Mouse (Mus musculus) midbrain, embryonic 14.5 days (tissue): ENCODE measurements around the gene Gm45234. TPM values are rescaled to one million over a fixed set of nuclear protein-coding genes. Genes with fewer than 3 reads are reported as not detected.

Experiments
- ATAC-seq: fragments of 200-750 bp; cut with Nextera tagmentation; 2 replicates; pipeline ENCODE4 v1.8.0; 2017; ENCODE audit warnings: moderate number of reproducible peaks, moderate library complexity; ENCODE audit not compliant: low FRiP score, low TSS enrichment
- DNase-seq: peaks from one replicate; pipeline ENCODE4 v3.0.0-alpha.2; 2015
- H3K27ac ChIP-seq: fragments of 300-500 bp; sonication (generic); replicated peaks from 2 replicates; pipeline ENCODE4 v1.5.1; 2014; ENCODE audit warnings: mild to moderate bottlenecking, low read depth, low read length, moderate library complexity
- H3K27me3 ChIP-seq: fragments of 300-500 bp; sonication (generic); 2 replicates; pipeline ENCODE4 v1.6.1; 2014; ENCODE audit warnings: low read length, control low read depth, mixed read lengths; ENCODE audit not compliant: control insufficient read depth, insufficient read depth
- H3K36me3 ChIP-seq: fragments of 300-500 bp; sonication (generic); 2 replicates; pipeline ENCODE4 v1.6.1; 2014; ENCODE audit warnings: low read length, control low read depth; ENCODE audit not compliant: control insufficient read depth, insufficient read depth
- H3K4me1 ChIP-seq: fragments of 300-500 bp; sonication (generic); 2 replicates; pipeline ENCODE4 v1.6.1; 2014; ENCODE audit warnings: mild to moderate bottlenecking, antibody characterized with exemption, low read length, control low read depth; ENCODE audit not compliant: control insufficient read depth, insufficient read depth
- H3K4me2 ChIP-seq: fragments of 300-500 bp; sonication (generic); 2 replicates; pipeline ENCODE4 v1.6.1; 2014; ENCODE audit warnings: mild to moderate bottlenecking, low read length, moderate library complexity
- H3K4me3 ChIP-seq: fragments of 300-500 bp; sonication (generic); replicated peaks from 2 replicates; pipeline ENCODE4 v1.5.1; 2014; ENCODE audit warnings: low read depth, low read length
- H3K9ac ChIP-seq: fragments of 300-500 bp; sonication (generic); replicated peaks from 2 replicates; pipeline ENCODE4 v1.6.1; 2014; ENCODE audit warnings: mild to moderate bottlenecking, low read length, moderate library complexity
- H3K9me3 ChIP-seq: fragments of 300-500 bp; sonication (generic); 2 replicates; pipeline ENCODE4 v1.6.1; 2016; ENCODE audit warnings: low read length, control low read depth, mixed read lengths; ENCODE audit not compliant: control insufficient read depth
- WGBS: fragments of 180-500 bp; shearing (Covaris S2); extraction: QIAGEN DNeasy Blood & Tissue Kit; methylation state at CpG from one replicate; pipeline ENCODE4 v1.1.7; 2014; 5-methylcytosine and 5-hydroxymethylcytosine counted together
- polyA plus RNA-seq: library from polyadenylated mRNA; unstranded; fragments of >200 nt; fragmentation: Nextera tagmentation; extraction: Ambion mirVana; gene quantifications from 2 replicates; pipeline ENCODE4 v1.2.1, GENCODE M21; 2014

Gm45234 gene
- polyA plus RNA-seq, 1 experiment from 2014 or later = not detected

- Histone ChIP-seq H3K27me3 (no peaks in the 10 kb centered on the region), H3K36me3 (no peaks in the 10 kb centered on the region), H3K4me2 (peak overlapping the region; percentile 75), H3K9me3 (no peaks in the 10 kb centered on the region), H3K4me3 (peak overlapping the region; percentile 47), H3K27ac (peak overlapping the region; percentile 63; the same call in 1 of the 2 replicates), H3K9ac (peak overlapping the region; percentile 77; the same call in 1 of the 2 replicates), H3K4me1 (peaks cover 19% of the 10 kb centered on the region)
- 68% methylated on average over 7 of the region's 7 CpGs for WGBS
- ATAC-seq (no peak), DNase-seq (no peak)
Observed at GRCm38 (mm10) chr6:124770013-124770412, 14.2 kb upstream of the Gm45234 start.

GRCm38 (mm10) chr6:124769101-124769765 lies 13.4 kb upstream of the Gm45234 start, which contains the start of gene Eno2:
Gene Eno2 (minus strand): TSS chr6:124769673.
- Histone ChIP-seq H3K4me2 (peak within 1 kb of the TSS; percentile 75), H3K4me1 (peaks cover 19% of the 10 kb centered on the region), H3K27me3 (no peaks in the 10 kb centered on the region), H3K36me3 (no peaks in the 10 kb centered on the region), H3K9ac (peak within 1 kb of the TSS; percentile 77), H3K27ac (peak within 1 kb of the TSS; percentile 63), H3K4me3 (peak within 1 kb of the TSS; percentile 47), H3K9me3 (no peaks in the 10 kb centered on the region)
- WGBS = under 1% methylated on average over 52 of the region's 54 CpGs
- DNase-seq (peak; percentile 84), ATAC-seq (peak; percentile 82)

- no peak for DNase-seq
- Histone ChIP-seq H3K9me3 (no peaks in the 10 kb centered on the region), H3K4me1 (peaks cover 19% of the 10 kb centered on the region), H3K4me2 (peak overlapping the region; percentile 75), H3K27ac (peak overlapping the region; percentile 63; the same call in 1 of the 2 replicates), H3K27me3 (no peaks in the 10 kb centered on the region), H3K36me3 (no peaks in the 10 kb centered on the region), H3K9ac (peak overlapping the region; percentile 77), H3K4me3 (peak overlapping the region; percentile 47)
- ATAC-seq = 0 out of 2 replicates have a peak, but pooled peaks have one; percentile 2
- WGBS = 5% methylated on average over 9 of the region's 9 CpGs
Observed at GRCm38 (mm10) chr6:124768704-124769044, 12.9 kb upstream of the Gm45234 start.

GRCm38 (mm10) chr6:124767920-124768703 lies 12.3 kb upstream of the Gm45234 start:
- peak overlapping the region; percentile 77 for H3K9ac ChIP-seq

GRCm38 (mm10) chr6:124767536-124767919 lies 11.7 kb upstream of the Gm45234 start:
- Histone ChIP-seq H3K36me3 (no peaks in the 10 kb centered on the region), H3K9ac (peak overlapping the region; percentile 29; the same call in 1 of the 2 replicates), H3K4me3 (no peak overlapping the region), H3K4me2 (peak overlapping the region; percentile 75), H3K27me3 (no peaks in the 10 kb centered on the region), H3K4me1 (peaks cover 19% of the 10 kb centered on the region), H3K27ac (no peak overlapping the region), H3K9me3 (no peaks in the 10 kb centered on the region)
- DNase-seq (no peak), ATAC-seq (no peak)
- WGBS = 13% methylated on average over 4 of the region's 4 CpGs

More at GRCm38 (mm10) chr6:124767920-124768703, 12.3 kb upstream of the Gm45234 start:
- H3K4me2 ChIP-seq = peak overlapping the region; percentile 75
- peak; percentile 22 for DNase-seq
- H3K27ac ChIP-seq = no peak overlapping the region
- 0 out of 2 replicates have a peak, but pooled peaks have one; percentile 14 for ATAC-seq
- 16% methylated on average over 19 of the region's 19 CpGs for WGBS
- H3K9me3 ChIP-seq = no peaks in the 10 kb centered on the region
- H3K4me3 ChIP-seq = peak overlapping the region; percentile 47
- peaks cover 19% of the 10 kb centered on the region for H3K4me1 ChIP-seq
- H3K36me3 ChIP-seq = no peaks in the 10 kb centered on the region
- no peaks in the 10 kb centered on the region for H3K27me3 ChIP-seq

- Histone ChIP-seq H3K36me3 (no peaks in the 10 kb centered on the region), H3K9me3 (no peaks in the 10 kb centered on the region), H3K4me1 (peaks cover 19% of the 10 kb centered on the region), H3K27ac (no peak overlapping the region), H3K4me3 (no peak overlapping the region), H3K9ac (no peak overlapping the region), H3K4me2 (no peak overlapping the region), H3K27me3 (no peaks in the 10 kb centered on the region)
- 86% methylated on average over 7 of the region's 7 CpGs for WGBS
- ATAC-seq (no peak), DNase-seq (no peak)
Observed at GRCm38 (mm10) chr6:124765951-124766350, 10.1 kb upstream of the Gm45234 start.

GRCm38 (mm10) chr6:124759259-124759658 lies 3.4 kb upstream of the Gm45234 start:
- no peaks in the 10 kb centered on the region for H3K27me3 ChIP-seq
- 6% methylated on average over 5 of the region's 5 CpGs for WGBS
- no peak overlapping the region for H3K9ac ChIP-seq
- DNase-seq = peak; percentile 85
- no peak for ATAC-seq
- no peaks in the 10 kb centered on the region for H3K36me3 ChIP-seq
- H3K4me2 ChIP-seq = no peak overlapping the region
- 0 out of 2 replicates have a peak overlapping the region, but pooled peaks have one; percentile 97 for H3K27ac ChIP-seq
- H3K4me3 ChIP-seq = no peak overlapping the region
- no peaks in the 10 kb centered on the region for H3K9me3 ChIP-seq
- peaks cover 32% of the 10 kb centered on the region for H3K4me1 ChIP-seq

- Histone ChIP-seq H3K9ac (no peak overlapping the region), H3K4me2 (no peak overlapping the region), H3K36me3 (no peaks in the 10 kb centered on the region), H3K4me1 (peaks cover 36% of the 10 kb centered on the region), H3K27ac (peak overlapping the region; percentile 97; the same call in 1 of the 2 replicates), H3K9me3 (no peaks in the 10 kb centered on the region), H3K27me3 (no peaks in the 10 kb centered on the region), H3K4me3 (no peak overlapping the region)
- no peak for DNase-seq
- WGBS = 45% methylated on average over 2 of the region's 2 CpGs
- ATAC-seq = no peak
Observed at GRCm38 (mm10) chr6:124758849-124759232, 3.0 kb upstream of the Gm45234 start.
